Mouse (Mus musculus): ENCODE data around the gene Spty2d1.

DNA sequence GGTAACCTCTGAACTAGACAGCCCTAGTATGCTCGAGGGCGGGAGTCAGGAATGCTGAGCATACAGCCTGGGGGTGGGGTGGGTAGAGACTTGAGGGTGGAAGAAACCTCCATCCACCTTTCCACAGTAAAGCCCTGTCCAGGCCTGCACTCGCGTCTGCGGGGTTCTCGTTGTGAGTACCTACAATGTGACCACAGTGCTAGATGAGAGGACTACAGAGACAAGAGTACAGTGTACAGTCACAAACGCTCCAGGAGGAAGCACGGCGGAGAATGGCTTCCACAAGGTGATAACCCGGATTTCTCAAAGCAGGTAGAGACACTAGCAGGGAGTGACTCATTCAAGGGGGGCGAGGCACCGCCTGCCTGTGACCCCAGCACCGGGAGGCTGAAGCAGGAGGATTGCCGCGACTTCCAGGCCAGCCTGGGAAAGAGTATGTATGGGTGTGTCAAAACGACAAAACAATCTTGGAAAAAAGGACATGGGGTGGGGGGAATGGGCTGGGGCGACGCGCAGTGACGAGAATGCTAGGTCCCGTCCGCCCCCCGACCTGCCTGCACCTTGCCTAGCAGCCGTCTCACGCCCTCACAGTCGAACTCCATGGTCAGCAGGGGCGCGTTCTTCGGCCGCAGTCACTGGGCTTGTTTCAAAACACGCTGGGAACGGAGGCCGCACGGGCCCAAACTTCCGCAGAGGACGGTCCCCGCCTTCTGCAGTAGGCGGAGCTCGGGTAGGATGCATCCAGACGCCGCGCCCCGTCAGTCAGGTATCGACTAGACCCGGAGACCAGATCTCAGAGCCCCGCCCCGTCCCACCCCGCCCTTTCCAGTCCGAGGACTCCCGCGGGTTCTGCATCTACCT lies 50.1 kb downstream of the Spty2d1 start, which contains the start of gene Uevld:
- TF ChIP-seq CTCF (IDR thresholded peaks at IDR 0.05; ENCODE audit: low read depth) = peak; percentile 54
- no peak for TF ChIP-seq EP300 (optimal IDR thresholded peaks at IDR 0.05)

Measured in stomach, postnatal 0 days (tissue).